Mouse (Mus musculus) embryonic facial prominence, embryonic 13.5 days (tissue): ENCODE measurements around the gene Agap1. TPM values are rescaled to one million over a fixed set of nuclear protein-coding genes. Genes with fewer than 3 reads are reported as not detected.

Source experiments
- ATAC-seq: fragments of 200-750 bp; cut with Nextera tagmentation; 2 replicates; pipeline ENCODE4 v1.8.0; 2017; ENCODE audit warnings: low read depth; ENCODE audit not compliant: insufficient number of reproducible peaks, insufficient read depth, low FRiP score, low TSS enrichment
- H3K27ac ChIP-seq: fragments of 300-500 bp; sonication (generic); 2 replicates; pipeline ENCODE4 v1.5.1; 2015; ENCODE audit warnings: moderate library complexity, mild to moderate bottlenecking, inconsistent platforms
- H3K27me3 ChIP-seq: fragments of 300-500 bp; sonication (generic); 2 replicates; pipeline ENCODE4 v1.6.1; 2015; ENCODE audit warnings: mild to moderate bottlenecking, inconsistent platforms
- H3K36me3 ChIP-seq: fragments of 300-500 bp; sonication (generic); 2 replicates; pipeline ENCODE4 v1.6.1; 2015; ENCODE audit warnings: mild to moderate bottlenecking, inconsistent platforms
- H3K4me1 ChIP-seq: fragments of 300-500 bp; sonication (generic); 2 replicates; pipeline ENCODE4 v1.6.1; 2015; ENCODE audit warnings: inconsistent platforms
- H3K4me2 ChIP-seq: fragments of 300-500 bp; sonication (generic); 2 replicates; pipeline ENCODE4 v1.6.1; 2015; ENCODE audit warnings: moderate library complexity, mild to moderate bottlenecking, inconsistent platforms
- H3K4me3 ChIP-seq: fragments of 300-500 bp; sonication (generic); 2 replicates; pipeline ENCODE4 v1.5.1; 2015; ENCODE audit warnings: mild to moderate bottlenecking, inconsistent platforms
- H3K9ac ChIP-seq: fragments of 300-500 bp; sonication (generic); 2 replicates; pipeline ENCODE4 v1.6.1; 2015; ENCODE audit warnings: mild to moderate bottlenecking, inconsistent platforms
- H3K9me3 ChIP-seq: fragments of 300-500 bp; sonication (generic); 2 replicates; pipeline ENCODE4 v1.6.1; 2016; ENCODE audit warnings: inconsistent platforms
- WGBS: fragments of 180-500 bp; shearing (Covaris S2); methylation state at CpG from one replicate; pipeline ENCODE4 v1.1.7; 2015; ENCODE audit warnings: mixed read lengths; 5-methylcytosine and 5-hydroxymethylcytosine counted together
- polyA plus RNA-seq: library from polyadenylated mRNA; unstranded; fragments of >200 nt; fragmentation: Nextera tagmentation; extraction: Ambion mirVana; gene quantifications from 2 replicates; pipeline ENCODE4 v1.2.1, GENCODE M21; 2015

The Agap1 gene
- polyA plus RNA-seq, 1 experiment from 2014 or later = 14.4 TPM

DNA sequence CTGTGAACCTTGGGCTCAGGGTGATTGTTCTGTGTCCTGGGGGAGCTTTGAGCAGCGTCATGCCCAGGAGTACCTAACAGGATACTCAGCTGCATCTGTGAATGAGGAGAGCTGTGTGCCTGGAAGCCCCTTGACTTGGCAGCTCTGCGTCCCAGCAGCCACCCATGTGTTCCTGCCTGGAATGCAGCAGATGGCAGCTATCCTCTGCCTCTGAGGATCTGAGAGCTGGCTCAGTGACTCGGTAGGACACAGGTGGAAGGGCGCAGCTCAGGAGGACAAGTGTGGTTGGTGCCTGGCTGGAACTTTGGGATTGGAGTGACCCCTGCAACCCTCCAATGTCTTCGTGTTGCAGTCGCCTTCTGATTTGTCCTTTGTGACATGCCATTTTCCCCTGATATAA, 156.9 kb downstream of the Agap1 start:
- H3K27ac ChIP-seq = no peak overlapping the region
- no peaks in the 10 kb centered on the region for H3K27me3 ChIP-seq
- peaks cover 34% of the 10 kb centered on the region for H3K36me3 ChIP-seq
- WGBS = 92% methylated on average over 6 of the region's 6 CpGs
- H3K4me1 ChIP-seq = peaks cover 13% of the 10 kb centered on the region; the same call in 1 of the 2 replicates
- H3K4me3 ChIP-seq = no peak overlapping the region
- H3K9me3 ChIP-seq = no peaks in the 10 kb centered on the region
- no peak for ATAC-seq
- H3K4me2 ChIP-seq = no peak overlapping the region
- no peak overlapping the region for H3K9ac ChIP-seq

GRCm38 (mm10) chr1:89613234-89613870, 158.7 kb downstream of the Agap1 start:
- Histone ChIP-seq H3K27ac (no peak overlapping the region), H3K4me1 (peaks cover 6% of the 10 kb centered on the region; the same call in 1 of the 2 replicates), H3K36me3 (peaks cover 34% of the 10 kb centered on the region), H3K4me3 (no peak overlapping the region), H3K9ac (no peak overlapping the region), H3K9me3 (no peaks in the 10 kb centered on the region), H3K4me2 (no peak overlapping the region), H3K27me3 (no peaks in the 10 kb centered on the region)
- ATAC-seq = no peak
- 88% methylated on average over 5 of the region's 5 CpGs for WGBS

GRCm38 (mm10) chr1:89616556-89616955, 161.9 kb downstream of the Agap1 start:
- Histone ChIP-seq H3K4me2 (no peak overlapping the region), H3K9me3 (no peaks in the 10 kb centered on the region), H3K4me3 (no peak overlapping the region), H3K9ac (no peak overlapping the region), H3K36me3 (peaks cover 14% of the 10 kb centered on the region), H3K4me1 (peaks cover 10% of the 10 kb centered on the region; the same call in 1 of the 2 replicates), H3K27ac (no peak overlapping the region), H3K27me3 (no peaks in the 10 kb centered on the region)
- ATAC-seq = no peak
- WGBS = 78% methylated on average over 6 of the region's 6 CpGs

DNA sequence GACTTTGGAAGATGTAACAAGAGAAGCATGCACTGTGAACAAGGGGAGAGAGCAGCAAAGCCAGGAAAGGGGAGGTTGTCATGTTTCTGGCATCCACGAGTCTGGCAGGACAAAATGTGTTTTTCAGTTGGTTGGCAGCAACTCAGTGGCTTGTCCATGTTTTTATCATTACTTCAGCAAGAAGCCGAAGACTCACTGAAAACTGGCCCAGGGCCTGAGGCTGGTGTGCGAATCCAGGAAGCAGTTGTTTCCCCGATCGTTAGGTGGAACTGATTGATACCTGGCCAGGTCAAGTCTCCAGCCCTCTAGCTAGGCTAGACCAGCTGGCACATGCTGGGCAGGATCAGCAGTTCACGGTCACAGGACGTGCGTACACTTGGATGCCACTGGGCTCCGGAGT, 162.7 kb downstream of the Agap1 start:
- ATAC-seq = no peak
- Histone ChIP-seq H3K36me3 (peaks cover 6% of the 10 kb centered on the region), H3K27ac (no peak overlapping the region), H3K27me3 (no peaks in the 10 kb centered on the region), H3K9ac (no peak overlapping the region), H3K4me2 (no peak overlapping the region), H3K9me3 (no peaks in the 10 kb centered on the region), H3K4me3 (no peak overlapping the region), H3K4me1 (peaks cover 15% of the 10 kb centered on the region)
- 69% methylated on average over 9 of the region's 9 CpGs for WGBS

- Histone ChIP-seq H3K4me3 (no peak overlapping the region), H3K4me1 (peaks cover 16% of the 10 kb centered on the region), H3K27me3 (no peaks in the 10 kb centered on the region), H3K9ac (no peak overlapping the region), H3K4me2 (no peak overlapping the region), H3K36me3 (0 out of 2 replicates have a peak, but pooled peaks cover 4% of the 10 kb centered on the region), H3K27ac (no peak overlapping the region), H3K9me3 (no peaks in the 10 kb centered on the region)
- WGBS = 80% methylated on average over 2 of the region's 2 CpGs
- ATAC-seq = no peak
Measured at GRCm38 (mm10) chr1:89619963-89620362, 165.4 kb downstream of the Agap1 start.

GRCm38 (mm10) chr1:89621014-89621791, 166.6 kb downstream of the Agap1 start:
- Histone ChIP-seq H3K27ac (peak overlapping the region; percentile 55; the same call in 1 of the 2 replicates), H3K27me3 (no peaks in the 10 kb centered on the region), H3K9me3 (no peaks in the 10 kb centered on the region), H3K4me3 (no peak overlapping the region), H3K4me2 (no peak overlapping the region), H3K4me1 (peaks cover 12% of the 10 kb centered on the region), H3K9ac (no peak overlapping the region), H3K36me3 (peaks cover 7% of the 10 kb centered on the region; the same call in 1 of the 2 replicates)
- ATAC-seq = no peak
- 56% methylated on average over 7 of the region's 8 CpGs for WGBS

DNA sequence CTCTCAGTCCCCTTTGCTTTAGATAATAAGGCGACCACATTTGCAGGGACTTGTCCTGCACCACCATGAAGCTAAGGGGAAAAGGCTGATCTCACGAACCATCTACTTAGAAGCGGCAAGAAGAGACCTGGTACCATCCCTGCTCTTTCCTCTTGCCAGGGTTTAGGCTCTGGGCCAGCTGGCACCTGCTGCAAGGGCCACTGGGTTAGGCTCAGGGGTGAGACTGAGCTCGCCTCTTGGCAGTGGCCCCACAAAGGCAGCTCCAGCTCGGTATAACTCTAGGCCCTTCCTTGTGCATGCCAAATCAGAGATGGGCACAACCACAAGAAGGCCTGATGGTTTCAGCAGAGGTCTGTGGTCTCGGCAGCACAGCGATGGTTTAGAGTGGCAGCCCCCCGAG, 167.3 kb downstream of the Agap1 start:
- no peak for ATAC-seq
- H3K36me3 ChIP-seq = peaks cover 5% of the 10 kb centered on the region; the same call in 1 of the 2 replicates
- H3K4me3 ChIP-seq = no peak overlapping the region
- H3K9me3 ChIP-seq = no peaks in the 10 kb centered on the region
- no peak overlapping the region for H3K27ac ChIP-seq
- H3K4me2 ChIP-seq = no peak overlapping the region
- H3K9ac ChIP-seq = no peak overlapping the region
- H3K27me3 ChIP-seq = no peaks in the 10 kb centered on the region
- 74% methylated on average over 8 of the region's 8 CpGs for WGBS
- H3K4me1 ChIP-seq = peaks cover 12% of the 10 kb centered on the region

GRCm38 (mm10) chr1:89622801-89623200, 168.2 kb downstream of the Agap1 start:
- WGBS = 85% methylated on average over 7 of the region's 7 CpGs
- Histone ChIP-seq H3K4me3 (no peak overlapping the region), H3K27me3 (no peaks in the 10 kb centered on the region), H3K4me1 (peaks cover 10% of the 10 kb centered on the region), H3K36me3 (peaks cover 5% of the 10 kb centered on the region; the same call in 1 of the 2 replicates), H3K9me3 (no peaks in the 10 kb centered on the region), H3K27ac (no peak overlapping the region), H3K4me2 (no peak overlapping the region), H3K9ac (no peak overlapping the region)
- ATAC-seq = no peak

DNA sequence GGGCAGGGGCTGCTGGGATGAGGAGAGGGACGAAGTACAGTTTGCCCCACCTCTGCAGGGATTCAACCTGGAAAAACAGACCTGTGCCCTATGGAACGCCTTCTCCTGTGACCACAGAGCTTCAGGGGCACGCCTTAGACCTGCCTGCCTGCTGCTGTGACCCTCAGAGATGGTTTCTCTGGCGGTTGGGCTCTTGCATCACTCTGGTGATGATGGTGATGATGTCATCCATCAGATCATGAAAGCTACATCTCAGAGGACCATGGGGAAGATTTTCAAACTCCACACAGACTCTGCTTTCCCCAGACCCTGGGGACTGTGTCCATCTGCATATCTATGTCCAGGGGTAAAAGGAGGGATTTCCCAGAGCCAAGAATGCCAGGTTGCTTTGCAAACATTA, 170.7 kb downstream of the Agap1 start:
- 97% methylated on average over 4 of the region's 4 CpGs for WGBS
- Histone ChIP-seq H3K36me3 (peaks cover 26% of the 10 kb centered on the region), H3K27me3 (no peaks in the 10 kb centered on the region), H3K4me2 (no peak overlapping the region), H3K9ac (no peak overlapping the region), H3K9me3 (no peaks in the 10 kb centered on the region), H3K4me1 (peaks cover 10% of the 10 kb centered on the region), H3K27ac (no peak overlapping the region), H3K4me3 (no peak overlapping the region)
- no peak for ATAC-seq

DNA sequence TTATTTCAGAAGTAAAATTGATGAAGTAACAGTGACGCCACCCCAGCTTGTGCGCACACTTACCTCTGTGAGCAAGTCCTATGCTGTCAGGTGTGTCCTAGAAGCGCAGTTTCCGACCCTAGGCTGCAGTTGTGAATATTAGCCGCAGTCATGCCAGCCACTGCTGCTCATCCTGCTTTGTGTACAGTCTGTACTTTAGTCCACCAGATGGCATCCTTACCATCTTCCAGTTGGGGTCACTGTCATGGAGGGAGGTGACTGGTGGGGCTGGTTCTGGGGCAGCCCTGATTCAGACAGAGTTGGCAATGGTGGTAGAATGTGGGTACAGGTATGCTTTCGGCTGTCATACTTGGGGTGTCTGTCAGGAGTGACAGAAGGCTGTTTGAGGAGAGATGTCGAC, 171.4 kb downstream of the Agap1 start:
- Histone ChIP-seq H3K27ac (no peak overlapping the region), H3K9me3 (no peaks in the 10 kb centered on the region), H3K4me1 (peaks cover 7% of the 10 kb centered on the region), H3K9ac (no peak overlapping the region), H3K4me2 (no peak overlapping the region), H3K4me3 (no peak overlapping the region), H3K36me3 (peaks cover 29% of the 10 kb centered on the region), H3K27me3 (no peaks in the 10 kb centered on the region)
- ATAC-seq = no peak
- WGBS = 92% methylated on average over 7 of the region's 7 CpGs

DNA sequence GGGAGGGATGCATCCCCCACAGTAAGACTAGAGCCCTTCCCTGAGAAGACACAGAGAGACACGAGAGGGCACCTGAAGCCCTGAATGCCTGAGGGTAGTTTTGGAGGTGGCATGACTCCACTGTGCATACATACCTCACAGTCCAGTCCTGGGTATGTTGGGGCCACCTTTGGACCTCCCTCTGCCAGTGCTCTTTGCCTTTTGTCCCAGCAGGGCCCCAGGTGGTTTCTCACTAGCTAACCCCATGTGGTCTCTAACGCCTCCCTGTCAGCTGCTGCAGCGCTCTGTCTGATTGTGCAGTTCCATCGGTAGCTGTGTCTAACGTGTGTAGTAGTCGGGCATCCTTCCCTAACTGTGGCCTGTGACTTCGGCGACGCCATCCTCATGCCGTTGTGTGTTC, 172.3 kb downstream of the Agap1 start:
- H3K27me3 ChIP-seq = no peaks in the 10 kb centered on the region
- H3K4me1 ChIP-seq = peaks cover 5% of the 10 kb centered on the region
- H3K36me3 ChIP-seq = peaks cover 29% of the 10 kb centered on the region
- no peaks in the 10 kb centered on the region for H3K9me3 ChIP-seq
- ATAC-seq = no peak
- no peak overlapping the region for H3K4me3 ChIP-seq
- 0 out of 2 replicates have a peak overlapping the region, but pooled peaks have one; percentile 16 for H3K27ac ChIP-seq
- H3K9ac ChIP-seq = no peak overlapping the region
- no peak overlapping the region for H3K4me2 ChIP-seq
- 79% methylated on average over 10 of the region's 10 CpGs for WGBS

DNA sequence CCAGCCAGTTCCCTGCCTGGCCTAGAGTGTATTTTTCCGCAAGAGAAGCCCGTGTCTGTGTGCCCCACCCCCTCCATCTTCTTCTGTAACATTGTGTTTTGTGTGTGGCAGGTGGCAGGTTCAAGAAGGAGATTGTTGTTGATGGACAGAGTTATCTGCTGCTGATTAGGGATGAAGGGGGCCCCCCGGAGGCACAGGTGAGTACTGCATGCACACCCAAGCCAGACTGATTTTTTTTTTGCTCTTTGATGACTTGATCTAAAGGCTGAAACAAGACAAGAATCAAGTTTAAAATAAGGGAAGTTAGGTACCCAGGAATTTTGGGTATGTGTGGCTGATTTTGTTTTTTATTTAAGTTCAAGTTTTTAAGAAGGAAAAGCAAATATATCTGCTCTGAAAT, 173.0 kb downstream of the Agap1 start:
- Histone ChIP-seq H3K4me1 (no peaks in the 10 kb centered on the region), H3K9me3 (no peaks in the 10 kb centered on the region), H3K4me2 (no peak overlapping the region), H3K36me3 (peaks cover 29% of the 10 kb centered on the region), H3K27me3 (no peaks in the 10 kb centered on the region), H3K9ac (no peak overlapping the region), H3K4me3 (no peak overlapping the region), H3K27ac (no peak overlapping the region; the same call in 1 of the 2 replicates)
- WGBS = 58% methylated on average over 3 of the region's 3 CpGs
- no peak for ATAC-seq
